Mouse (Mus musculus) testis, adult 2 months (tissue): ENCODE data around the gene Zfp385c. TPM values are rescaled to one million over a fixed set of nuclear protein-coding genes. Genes with fewer than 3 reads are reported as not detected.
A peak's percentile ranks its signal among the peaks of the same experiment; 100 is the strongest.

Experiments used
- H3K27ac ChIP-seq: fragments of 200-500 bp; 2 replicates; pipeline ENCODE4 v1.5.1; 2012; ENCODE audit warnings: low read depth, low read length; ENCODE audit not compliant: control insufficient read depth, insufficient read depth
- H3K27me3 ChIP-seq: fragments of 200-500 bp; 2 replicates; pipeline ENCODE4 v1.6.1; 2012; ENCODE audit warnings: mild to moderate bottlenecking, low read length, moderate library complexity; ENCODE audit not compliant: control insufficient read depth, insufficient read depth
- H3K36me3 ChIP-seq: fragments of 200-500 bp; 2 replicates; pipeline ENCODE4 v1.6.1; 2012; ENCODE audit warnings: mild to moderate bottlenecking, low read length; ENCODE audit not compliant: control insufficient read depth, insufficient read depth
- H3K4me1 ChIP-seq: fragments of 200-500 bp; 2 replicates; pipeline ENCODE4 v1.6.1; 2012; ENCODE audit warnings: low read length; ENCODE audit not compliant: control insufficient read depth, insufficient read depth
- H3K4me3 ChIP-seq: fragments of 200-500 bp; 2 replicates; pipeline ENCODE4 v1.5.1; 2012; ENCODE audit warnings: low read depth, mild to moderate bottlenecking, low read length, moderate library complexity, mixed read lengths; ENCODE audit not compliant: control insufficient read depth
- CTCF ChIP-seq: fragments of 200-500 bp; IDR thresholded peaks from 2 replicates; pipeline ENCODE4 v1.5.1; 2012; ENCODE audit warnings: low read depth, mild to moderate bottlenecking, inconsistent platforms, low read length, moderate library complexity; ENCODE audit not compliant: control insufficient read depth, insufficient read depth, insufficient replicate concordance
- POLR2A ChIP-seq: fragments of 200-500 bp; IDR thresholded peaks from 2 replicates; pipeline ENCODE4 v1.6.1; 2012; ENCODE audit warnings: low read depth, mild to moderate bottlenecking, inconsistent platforms, low read length, moderate library complexity; ENCODE audit not compliant: control insufficient read depth
- polyA plus RNA-seq: library from polyadenylated mRNA; depleted of rRNA; stranded (reverse); fragments of >200 nt; gene quantifications from 2 replicates; pipeline ENCODE4 v1.2.3, GENCODE M21; 2012

Zfp385c gene
- polyA plus RNA-seq, 1 experiment: 2.6 TPM

GRCm38 (mm10) chr11:100709201-100709810 is 17.1 kb upstream of the Zfp385c start:
- no peak overlapping the region for H3K27ac ChIP-seq
- no peaks in the 10 kb centered on the region for H3K27me3 ChIP-seq
- TF ChIP-seq POLR2A (no peak), CTCF (no peak)
- H3K4me1 ChIP-seq: peaks cover 33% of the 10 kb centered on the region
- peaks cover 1% of the 10 kb centered on the region; the same call in 1 of the 2 replicates for H3K36me3 ChIP-seq
- H3K4me3 ChIP-seq: no peak overlapping the region

- Histone ChIP-seq H3K27me3 (no peaks in the 10 kb centered on the region), H3K4me3 (no peak overlapping the region), H3K36me3 (peaks cover 1% of the 10 kb centered on the region; the same call in 1 of the 2 replicates), H3K4me1 (peaks cover 28% of the 10 kb centered on the region), H3K27ac (no peak overlapping the region)
- TF ChIP-seq CTCF (no peak), POLR2A (no peak)
Observed at GRCm38 (mm10) chr11:100705095-100705747, 13.0 kb upstream of the Zfp385c start.

DNA sequence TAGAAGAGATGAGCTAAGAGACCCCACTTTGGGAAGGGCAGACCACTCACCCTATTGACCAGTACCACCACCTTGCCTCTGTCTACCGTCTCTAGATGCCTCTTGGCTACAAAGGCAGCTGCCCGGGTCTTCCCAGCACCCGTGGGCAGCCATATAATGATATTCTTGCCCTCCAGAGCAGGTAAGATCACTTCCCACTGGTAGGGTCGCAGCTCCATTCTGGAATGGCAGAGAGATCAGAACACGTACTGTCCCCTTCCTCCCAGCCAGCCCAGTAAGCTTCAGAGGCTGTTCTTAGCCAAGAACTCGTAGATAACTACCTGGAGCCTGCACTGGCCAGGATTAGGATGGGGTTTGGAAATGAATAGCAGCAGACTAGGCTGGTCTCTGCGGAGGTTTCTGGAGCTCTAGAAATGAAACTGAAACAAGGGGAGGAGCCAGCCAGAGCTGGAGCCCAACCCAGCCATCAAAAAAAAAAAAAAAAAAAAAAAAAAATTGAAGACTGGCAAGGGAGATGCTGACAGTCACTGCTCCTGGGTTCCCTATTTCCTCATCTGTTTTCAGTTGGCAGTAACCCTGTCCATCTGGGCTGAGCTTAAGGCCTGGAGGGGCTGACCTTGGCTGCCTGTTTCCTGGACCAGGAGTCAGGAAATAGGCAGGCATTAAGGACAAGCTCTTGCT is 11.7 kb upstream of the Zfp385c start, which contains the start of gene Dhx58:
Gene Dhx58 (minus strand): TSS at position 421 of the 681 bp plus-strand sequence.
- peaks cover 1% of the 10 kb centered on the region; the same call in 1 of the 2 replicates for H3K36me3 ChIP-seq
- H3K27ac ChIP-seq: peak within 1 kb of the TSS; percentile 71
- H3K27me3 ChIP-seq: no peaks in the 10 kb centered on the region
- peaks cover 28% of the 10 kb centered on the region for H3K4me1 ChIP-seq
- H3K4me3 ChIP-seq: peak within 1 kb of the TSS; percentile 78
- TF ChIP-seq CTCF: no peak

GRCm38 (mm10) chr11:100703366-100703765 is 11.1 kb upstream of the Zfp385c start:
- peak overlapping the region; percentile 71 for H3K27ac ChIP-seq
- H3K4me1 ChIP-seq: peaks cover 28% of the 10 kb centered on the region
- TF ChIP-seq CTCF (no peak), POLR2A (no peak)
- H3K36me3 ChIP-seq: peaks cover 1% of the 10 kb centered on the region; the same call in 1 of the 2 replicates
- peak overlapping the region; percentile 78 for H3K4me3 ChIP-seq
- H3K27me3 ChIP-seq: no peaks in the 10 kb centered on the region

DNA sequence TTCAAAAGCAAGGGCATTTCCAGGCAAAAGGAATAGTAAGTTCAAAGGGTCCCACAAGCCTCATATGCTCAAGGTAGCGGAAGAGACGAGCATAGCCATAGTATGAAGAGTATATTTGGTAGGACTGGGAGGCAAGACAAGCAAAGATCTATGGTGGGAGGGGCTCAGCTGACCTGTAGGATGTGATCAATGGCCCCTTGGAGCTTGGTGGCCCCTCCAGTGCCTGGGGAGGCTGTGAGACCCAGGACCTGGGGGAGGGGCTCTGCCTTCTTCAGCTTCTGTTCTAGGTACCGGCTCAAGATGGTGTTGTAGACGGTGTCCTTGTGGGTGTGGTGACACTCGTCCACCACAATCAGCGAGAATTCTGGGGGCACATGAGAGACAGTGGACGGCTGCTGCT is 10.7 kb upstream of the Zfp385c start:
- peaks cover 28% of the 10 kb centered on the region for H3K4me1 ChIP-seq
- H3K4me3 ChIP-seq: peak overlapping the region; percentile 78
- H3K27ac ChIP-seq: peak overlapping the region; percentile 71; the same call in 1 of the 2 replicates
- H3K27me3 ChIP-seq: no peaks in the 10 kb centered on the region
- no peaks in the 10 kb centered on the region; the same call in 1 of the 2 replicates for H3K36me3 ChIP-seq
- TF ChIP-seq CTCF: no peak
- TF ChIP-seq POLR2A: no peak

GRCm38 (mm10) chr11:100702081-100702851 is 10.0 kb upstream of the Zfp385c start:
- H3K27me3 ChIP-seq: no peaks in the 10 kb centered on the region
- H3K4me3 ChIP-seq: peak overlapping the region; percentile 78

More at GRCm38 (mm10) chr11:100702081-100702851, 10.0 kb upstream of the Zfp385c start:
- no peaks in the 10 kb centered on the region; the same call in 1 of the 2 replicates for H3K36me3 ChIP-seq
- TF ChIP-seq POLR2A (no peak), CTCF (peak; percentile 71; the same call in 1 of the 2 replicates)
- H3K4me1 ChIP-seq: peaks cover 28% of the 10 kb centered on the region
- no peak overlapping the region for H3K27ac ChIP-seq
